Mouse (Mus musculus) hindbrain, postnatal 0 days (tissue): ENCODE measurements at regions not wholly inside any gene's neighbourhood (a gene's known extent, or its start where the extent isn't known, plus 50 kb on each side); places are given as distances from the start of the nearest gene placed in this dataset.

Experiments
- ATAC-seq: fragments of 200-750 bp; cut with Nextera tagmentation; 2 replicates; pipeline ENCODE4 v1.8.0; 2017; ENCODE audit warnings: mild to moderate bottlenecking, moderate TSS enrichment, moderate library complexity
- DNase-seq: peaks from one replicate; pipeline ENCODE4 v3.0.0-alpha.2; 2015; ENCODE audit warnings: low spot score
- H3K27ac ChIP-seq: fragments of 300-500 bp; sonication (generic); 2 replicates; pipeline ENCODE4 v1.5.1; 2014; ENCODE audit warnings: mild to moderate bottlenecking
- H3K27me3 ChIP-seq: fragments of 300-500 bp; sonication (generic); 2 replicates; pipeline ENCODE4 v1.6.1; 2014; ENCODE audit warnings: low read length, mixed read lengths; ENCODE audit not compliant: insufficient read depth
- H3K36me3 ChIP-seq: fragments of 300-500 bp; sonication (generic); 2 replicates; pipeline ENCODE4 v1.6.1; 2014; ENCODE audit warnings: low read length, mixed read lengths; ENCODE audit not compliant: insufficient read depth
- H3K4me1 ChIP-seq: fragments of 300-500 bp; sonication (generic); 2 replicates; pipeline ENCODE4 v1.6.1; 2014; ENCODE audit warnings: antibody characterized with exemption, low read length, mixed read lengths; ENCODE audit not compliant: insufficient read depth
- H3K4me2 ChIP-seq: fragments of 300-500 bp; sonication (generic); 2 replicates; pipeline ENCODE4 v1.6.1; 2014; ENCODE audit warnings: low read depth, mild to moderate bottlenecking, low read length, moderate library complexity, mixed read lengths
- H3K4me3 ChIP-seq: fragments of 300-500 bp; sonication (generic); 2 replicates; pipeline ENCODE4 v1.5.1; 2014; ENCODE audit warnings: low read length
- H3K9ac ChIP-seq: fragments of 300-500 bp; sonication (generic); replicated peaks from 2 replicates; pipeline ENCODE4 v1.6.1; 2014; ENCODE audit warnings: mild to moderate bottlenecking, low read length, moderate library complexity, mixed read lengths
- H3K9me3 ChIP-seq: fragments of 300-500 bp; sonication (generic); 2 replicates; pipeline ENCODE4 v1.6.1; 2016; ENCODE audit warnings: low read length, mixed read lengths
- CTCF ChIP-seq: IDR thresholded peaks from 2 replicates; pipeline ENCODE4 v1.5.1; 2016; ENCODE audit warnings: antibody characterized with exemption, control low read depth, low read depth
- WGBS: fragments of 180-500 bp; shearing (Covaris S2); extraction: QIAGEN DNeasy Blood & Tissue Kit; methylation state at CpG from one replicate; pipeline ENCODE4 v1.1.7; 2014; 5-methylcytosine and 5-hydroxymethylcytosine counted together

- no peaks in the 10 kb centered on the region for H3K36me3 ChIP-seq
- H3K9ac ChIP-seq = no peak overlapping the region
- TF ChIP-seq CTCF = no peak
- no peak overlapping the region for H3K4me3 ChIP-seq
- no peaks in the 10 kb centered on the region for H3K27me3 ChIP-seq
- no peaks in the 10 kb centered on the region for H3K9me3 ChIP-seq
- H3K27ac ChIP-seq = no peak overlapping the region
- no peaks in the 10 kb centered on the region for H3K4me1 ChIP-seq
- DNase-seq (no peak), ATAC-seq (no peak)
- H3K4me2 ChIP-seq = no peak overlapping the region
- WGBS = 93% methylated on average over 3 of the region's 3 CpGs
Measured at GRCm38 (mm10) chr13:111136392-111136791, 118.4 kb upstream of the Actbl2 start.

DNA sequence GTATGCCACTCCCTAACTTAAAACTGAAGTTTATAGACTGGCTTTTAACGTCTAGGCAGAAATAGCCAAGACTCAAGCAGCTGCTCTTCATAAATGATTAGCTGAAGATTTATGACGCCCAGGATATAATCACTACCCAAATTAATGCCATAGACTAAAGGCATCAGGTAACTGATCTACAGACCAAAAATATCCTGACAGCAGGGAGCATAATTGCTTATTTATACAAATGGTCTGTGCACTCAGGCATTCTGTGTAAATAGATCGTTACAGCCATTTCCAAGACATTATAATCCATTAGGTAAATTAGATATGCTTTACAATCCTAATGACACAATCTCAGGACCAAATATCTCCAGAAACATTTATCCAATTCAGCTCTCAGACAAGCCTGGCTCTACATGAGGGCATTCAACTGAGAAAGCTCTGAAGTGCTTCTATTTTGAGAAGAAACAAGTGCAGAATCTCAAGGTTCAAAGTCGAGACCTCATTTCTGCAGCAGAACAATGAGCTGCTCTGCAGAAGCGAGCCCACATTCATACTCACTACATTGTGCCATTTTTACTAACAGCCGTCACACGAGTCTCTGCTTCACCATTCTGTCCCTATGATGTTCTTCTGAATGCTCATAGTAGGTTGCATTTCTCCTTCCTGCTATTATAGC, 111.9 kb upstream of the Actbl2 start:
- ATAC-seq = no peak
- peak; percentile 18 for DNase-seq
- Histone ChIP-seq H3K9me3 (no peaks in the 10 kb centered on the region), H3K4me2 (no peak overlapping the region), H3K36me3 (no peaks in the 10 kb centered on the region), H3K27ac (no peak overlapping the region), H3K9ac (no peak overlapping the region), H3K4me1 (no peaks in the 10 kb centered on the region), H3K4me3 (no peak overlapping the region), H3K27me3 (no peaks in the 10 kb centered on the region)
- WGBS = 66% methylated on average over 7 of the region's 7 CpGs
- TF ChIP-seq CTCF = no peak

- no peak overlapping the region for H3K27ac ChIP-seq
- no peaks in the 10 kb centered on the region for H3K4me1 ChIP-seq
- H3K4me2 ChIP-seq = no peak overlapping the region
- WGBS = 86% methylated on average over 3 of the region's 3 CpGs
- no peak for TF ChIP-seq CTCF
- DNase-seq (no peak), ATAC-seq (no peak)
- H3K27me3 ChIP-seq = no peaks in the 10 kb centered on the region
- H3K9ac ChIP-seq = no peak overlapping the region
- H3K9me3 ChIP-seq = no peaks in the 10 kb centered on the region
- no peak overlapping the region for H3K4me3 ChIP-seq
- no peaks in the 10 kb centered on the region for H3K36me3 ChIP-seq
Measured at GRCm38 (mm10) chr13:111144721-111145120, 110.1 kb upstream of the Actbl2 start.

- Histone ChIP-seq H3K9me3 (no peaks in the 10 kb centered on the region), H3K4me3 (no peak overlapping the region), H3K27ac (no peak overlapping the region), H3K9ac (no peak overlapping the region), H3K4me1 (no peaks in the 10 kb centered on the region), H3K36me3 (no peaks in the 10 kb centered on the region), H3K4me2 (no peak overlapping the region), H3K27me3 (no peaks in the 10 kb centered on the region)
- DNase-seq = no peak
- 77% methylated on average over 14 of the region's 14 CpGs for WGBS
- ATAC-seq = no peak
- no peak for TF ChIP-seq CTCF
Measured at GRCm38 (mm10) chr13:111157921-111158638, 96.7 kb upstream of the Actbl2 start.

DNA sequence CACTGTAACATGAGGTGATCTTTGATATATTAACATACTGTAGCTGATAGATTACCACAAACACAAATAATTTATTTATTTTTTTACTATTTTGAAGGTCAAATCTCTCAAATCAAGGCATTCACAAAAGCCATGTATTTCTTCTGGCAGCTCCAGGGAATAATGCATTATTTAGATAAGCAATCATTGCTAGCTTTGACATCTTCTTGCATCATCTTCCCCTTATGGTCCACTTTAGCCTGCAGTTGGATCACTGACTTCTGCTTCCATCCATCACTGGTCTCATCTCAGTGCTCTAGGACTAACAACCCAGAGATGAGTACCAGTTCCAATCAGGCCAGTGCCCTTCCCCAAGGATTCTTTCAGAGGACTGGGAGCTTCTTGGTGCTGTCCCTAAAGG, 95.3 kb upstream of the Actbl2 start:
- Histone ChIP-seq H3K9ac (no peak overlapping the region), H3K4me3 (no peak overlapping the region), H3K4me1 (no peaks in the 10 kb centered on the region), H3K27me3 (no peaks in the 10 kb centered on the region), H3K27ac (no peak overlapping the region), H3K9me3 (no peaks in the 10 kb centered on the region), H3K4me2 (no peak overlapping the region), H3K36me3 (no peaks in the 10 kb centered on the region)
- no peak for ATAC-seq
- TF ChIP-seq CTCF = no peak
- no peak for DNase-seq

- H3K27me3 ChIP-seq = no peaks in the 10 kb centered on the region
- H3K9me3 ChIP-seq = no peaks in the 10 kb centered on the region
- H3K4me1 ChIP-seq = no peaks in the 10 kb centered on the region
- 87% methylated on average over 2 of the region's 2 CpGs for WGBS
- no peaks in the 10 kb centered on the region for H3K36me3 ChIP-seq
- no peak for TF ChIP-seq CTCF
- H3K4me2 ChIP-seq = no peak overlapping the region
- ATAC-seq (no peak), DNase-seq (no peak)
- no peak overlapping the region for H3K9ac ChIP-seq
- no peak overlapping the region for H3K27ac ChIP-seq
- no peak overlapping the region for H3K4me3 ChIP-seq
Measured at GRCm38 (mm10) chr13:111165538-111165937, 89.3 kb upstream of the Actbl2 start.
